Mouse (Mus musculus): Measurements from ENCODE around the gene Thada. TPM values are rescaled to one million over a fixed set of nuclear protein-coding genes. Genes with fewer than 3 reads are reported as not detected.
A peak's percentile ranks its signal among the peaks of the same experiment; 100 is the strongest.

The Thada gene
- polyA plus RNA-seq, 3 experiments from 2014 or later = 19.3 to 113 (median 105) TPM

GRCm38 (mm10) chr17:84368213-84369014, 97.6 kb downstream of the Thada start:
- ATAC-seq = no peak

DNA sequence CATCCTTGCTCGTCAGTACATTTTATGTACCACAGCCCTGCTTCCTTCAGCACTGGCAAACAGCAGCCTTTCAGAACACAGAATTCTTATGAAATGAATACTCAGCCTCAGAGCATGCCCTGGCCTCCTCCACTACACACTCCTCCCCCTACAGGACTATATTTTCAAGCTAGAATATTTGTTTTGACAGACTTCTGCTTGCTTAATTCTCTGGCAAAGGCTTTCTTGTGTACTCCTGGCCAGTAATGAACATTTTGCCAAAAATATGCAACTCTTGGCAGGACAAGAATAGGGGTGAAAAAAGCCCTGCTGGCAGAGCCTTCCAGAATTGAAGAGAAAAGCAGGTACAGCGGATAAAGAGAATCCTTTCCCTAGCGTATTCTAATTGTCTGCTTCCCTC, 98.3 kb downstream of the Thada start:
- no peak for ATAC-seq

- no peak for ATAC-seq
Observed at GRCm38 (mm10) chr17:84365791-84366301, 100.2 kb downstream of the Thada start.

GRCm38 (mm10) chr17:84365006-84365716, 100.8 kb downstream of the Thada start:
- ATAC-seq = no peak

- no peak for ATAC-seq
Observed at GRCm38 (mm10) chr17:84363444-84363843, 102.6 kb downstream of the Thada start.

DNA sequence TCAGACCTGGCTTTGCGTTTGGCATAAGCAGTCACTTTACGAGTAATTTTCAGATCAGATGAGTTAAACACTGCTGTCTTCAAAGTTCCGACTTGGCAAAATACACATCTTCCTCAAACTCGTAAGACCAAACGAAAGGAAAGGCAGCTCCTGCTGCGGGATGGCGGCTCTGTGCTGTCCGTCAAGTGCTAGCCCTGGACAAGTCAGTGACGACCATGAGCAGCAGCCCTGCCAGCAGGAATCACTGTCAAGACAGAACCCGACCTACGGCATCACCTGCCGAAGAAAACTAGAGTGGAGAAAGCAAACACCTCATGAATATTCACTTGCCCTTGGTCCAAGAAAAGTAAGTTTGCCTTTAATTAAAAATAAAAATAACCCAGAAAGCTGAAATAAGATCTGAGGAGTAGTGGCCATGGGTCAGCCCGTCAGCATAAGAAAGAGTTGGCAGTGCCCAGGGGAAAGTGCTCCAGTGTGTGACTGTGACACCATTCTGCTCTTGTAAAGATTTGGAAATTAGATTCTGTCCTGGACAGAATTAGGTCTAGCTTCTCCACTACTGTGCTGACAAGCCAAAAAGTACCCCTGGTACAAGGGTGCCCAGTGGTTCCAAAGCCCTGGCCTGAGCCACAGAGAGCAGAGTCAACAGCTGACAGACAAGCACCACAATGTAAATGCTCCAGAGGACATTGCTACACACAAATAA, 103.3 kb downstream of the Thada start:
- ATAC-seq = no peak

GRCm38 (mm10) chr17:84361006-84361405, 105.0 kb downstream of the Thada start:
- ATAC-seq = no peak

GRCm38 (mm10) chr17:84359810-84360209, 106.2 kb downstream of the Thada start:
- ATAC-seq = no peak

- no peak for ATAC-seq
Observed at GRCm38 (mm10) chr17:84358951-84359644, 106.9 kb downstream of the Thada start.

GRCm38 (mm10) chr17:84357776-84358175, 108.2 kb downstream of the Thada start:
- ATAC-seq = no peak

GRCm38 (mm10) chr17:84356056-84356887, 109.7 kb downstream of the Thada start:
- no peak for ATAC-seq

DNA sequence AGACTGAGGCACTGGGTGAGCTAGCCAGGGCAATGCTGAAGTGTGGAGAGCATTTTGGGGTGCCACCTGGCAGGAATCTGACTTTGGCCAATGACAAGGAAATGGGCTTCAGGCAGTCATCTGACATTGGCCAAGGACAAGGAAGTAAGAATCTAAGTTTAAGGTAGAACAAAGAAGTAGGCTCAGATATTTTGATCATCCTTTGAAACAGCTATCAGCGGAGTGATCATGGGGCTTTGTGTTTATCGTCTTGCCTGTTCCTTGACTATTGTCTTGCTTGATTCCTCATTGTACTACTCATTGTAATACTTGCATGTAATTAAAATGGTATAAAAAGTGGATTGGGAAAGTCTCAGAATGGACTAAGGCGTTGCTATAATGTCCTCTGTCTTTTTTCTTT, 111.0 kb downstream of the Thada start:
- ATAC-seq = no peak

- no peak for ATAC-seq
Observed at GRCm38 (mm10) chr17:84353902-84354311, 112.1 kb downstream of the Thada start.

- ATAC-seq = no peak
Observed at GRCm38 (mm10) chr17:84353224-84353901, 112.6 kb downstream of the Thada start.

- ATAC-seq = no peak
Observed at GRCm38 (mm10) chr17:84352790-84353154, 113.2 kb downstream of the Thada start.

DNA sequence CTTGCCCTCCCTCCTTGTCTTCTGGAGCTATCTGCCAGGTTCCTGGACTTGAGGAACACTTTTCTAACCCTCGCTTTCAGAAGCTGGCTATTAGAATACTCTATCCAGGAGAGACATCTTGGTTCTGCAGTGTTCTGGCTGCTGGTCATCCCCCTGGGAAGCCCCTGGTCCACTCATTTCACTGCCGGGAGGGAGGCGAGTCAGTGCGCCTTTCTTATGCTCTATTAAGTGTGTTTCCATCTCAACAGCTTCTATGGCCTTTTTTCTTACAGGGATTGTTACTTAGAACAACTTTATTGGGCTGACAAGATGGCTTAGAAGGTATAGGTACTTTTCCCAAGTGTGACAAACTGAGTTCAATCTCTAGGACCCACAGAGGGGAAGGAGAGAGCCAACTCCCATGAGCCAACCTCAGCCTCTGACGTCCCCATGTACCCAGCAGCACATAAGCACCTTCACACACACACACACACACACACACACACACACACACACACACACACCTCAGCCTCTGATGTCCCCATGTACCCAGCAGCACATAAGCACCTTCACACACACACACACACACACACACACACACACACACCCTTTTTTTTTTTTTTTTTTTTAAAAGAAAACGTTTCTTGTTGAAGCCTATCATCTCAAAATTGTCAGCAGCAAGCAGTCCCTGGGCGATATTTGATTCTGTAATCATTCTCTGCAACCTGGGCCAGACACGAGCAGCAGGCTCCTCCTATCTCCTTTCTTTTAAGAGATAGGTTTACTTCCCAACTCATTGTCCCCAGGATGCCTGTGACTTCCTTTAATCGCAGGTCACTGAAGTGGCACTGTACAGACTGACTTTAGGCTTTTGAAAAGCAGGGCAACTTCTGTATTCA, 113.9 kb downstream of the Thada start:
- peak; percentile 48 for ATAC-seq

- no peak for ATAC-seq
Observed at GRCm38 (mm10) chr17:84351276-84351675, 114.7 kb downstream of the Thada start.

DNA sequence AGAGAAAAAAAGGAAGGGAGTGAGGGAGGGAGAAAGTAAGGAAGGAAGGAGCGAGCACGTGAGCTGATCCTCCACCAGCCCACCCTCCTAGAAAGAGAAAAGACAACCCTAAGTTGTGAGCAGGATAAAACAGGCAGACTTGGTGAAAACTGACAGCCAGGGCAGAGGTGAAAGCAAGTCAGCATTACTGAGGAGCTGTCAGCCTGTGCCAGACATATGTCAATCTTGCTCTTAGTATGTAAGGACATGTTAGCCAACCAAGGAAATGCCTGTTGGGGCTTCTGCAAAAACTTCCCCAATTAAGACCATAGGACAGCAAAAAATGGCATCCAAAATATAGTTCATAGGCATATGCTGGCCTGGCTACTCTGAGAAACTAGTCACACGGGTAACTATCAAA, 117.1 kb downstream of the Thada start:
- ATAC-seq = no peak

- ATAC-seq = no peak
Observed at GRCm38 (mm10) chr17:84342299-84342817, 123.6 kb downstream of the Thada start.

GRCm38 (mm10) chr17:84341686-84342085, 124.3 kb downstream of the Thada start:
- ATAC-seq = no peak

Data from inflammation-experienced regulatory T-cells, adult 6 months (primary cell).